Mouse (Mus musculus): ENCODE data around the gene Fam50a.

GRCm38 (mm10) chrX:74270062-74270901, 42.6 kb upstream of the Fam50a start, which contains the start of gene Rpl10:
- no peak for TF ChIP-seq CTCF (IDR thresholded peaks at IDR 0.05; ENCODE audit: insufficient read depth, low read depth, low read length)
- peak; percentile 83 for TF ChIP-seq POLR2A (IDR thresholded peaks at IDR 0.05; ENCODE audit: insufficient read depth, low read depth, low read length)
